Mouse (Mus musculus) layer of hippocampus, postnatal 10 days (tissue): ENCODE data around the gene Gypa. TPM values are rescaled to one million over a fixed set of nuclear protein-coding genes. Genes with fewer than 3 reads are reported as not detected.

Experiments
- DNase-seq, 2 experiments: peaks; one replicate each; pipeline ENCODE4 v3.0.0; 2021; ENCODE audit warnings: low spot score in 2 of 2
- total RNA-seq, 2 experiments: library from RNA; stranded (reverse); gene quantifications; 2 replicates each; pipeline ENCODE4 v1.2.3; 2021

Gene Gypa
- total RNA-seq, 2 experiments from 2014 or later, result not detected

GRCm38 (mm10) chr8:80541836-80542235, 48.3 kb downstream of the Gypa start:
- DNase-seq, result no peak

- no peak for DNase-seq
Observed at GRCm38 (mm10) chr8:80550436-80550835, 56.9 kb downstream of the Gypa start.

GRCm38 (mm10) chr8:80551303-80551702, 57.7 kb downstream of the Gypa start:
- no peak for DNase-seq

DNA sequence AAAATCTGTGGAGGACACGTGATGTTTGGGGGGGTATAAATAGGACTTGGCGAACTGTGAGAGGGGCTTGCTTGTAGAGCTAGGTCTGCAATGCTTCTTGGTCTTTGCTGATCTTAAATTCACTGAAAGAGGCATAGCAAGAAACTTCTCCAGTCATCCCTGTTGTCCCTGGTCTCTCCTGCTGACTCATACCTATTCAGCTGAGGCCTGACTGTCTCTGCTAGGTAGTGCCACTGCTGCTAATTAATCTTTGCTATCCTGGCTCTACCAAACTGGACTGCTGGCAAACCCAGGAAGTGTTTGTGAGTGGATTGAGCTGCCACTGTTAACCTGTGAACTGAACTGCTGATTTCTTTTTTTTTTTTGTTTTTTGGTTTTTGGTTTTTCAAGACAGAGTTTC, 61.4 kb downstream of the Gypa start:
- DNase-seq, result no peak

Other genes with a start within 250 kb of the Gypa start
- under 1 TPM; 0.42 to 0.71 TPM for gene Frem3, start 117.3 kb downstream of the Gypa start, total RNA-seq
- gene Smarca5, start 245.7 kb downstream of the Gypa start, total RNA-seq, result 10 to 100 TPM; 45.5 to 51.5 TPM